Mouse (Mus musculus) E14TG2a.4 (cell line): Measurements from ENCODE around the gene Incenp.

Experiments
- CTCF ChIP-seq: conservative IDR thresholded peaks from 2 replicates; pipeline ENCODE4 v1.5.1; 2014; ENCODE audit warnings: low read length
- NANOG ChIP-seq: IDR thresholded peaks from 2 replicates; pipeline ENCODE4 v1.6.1; 2014; ENCODE audit warnings: borderline replicate concordance, low read length, mixed read lengths
- POU5F1 ChIP-seq: IDR thresholded peaks from 2 replicates; pipeline ENCODE4 v1.6.1; 2014; ENCODE audit warnings: low read length, borderline replicate concordance

DNA sequence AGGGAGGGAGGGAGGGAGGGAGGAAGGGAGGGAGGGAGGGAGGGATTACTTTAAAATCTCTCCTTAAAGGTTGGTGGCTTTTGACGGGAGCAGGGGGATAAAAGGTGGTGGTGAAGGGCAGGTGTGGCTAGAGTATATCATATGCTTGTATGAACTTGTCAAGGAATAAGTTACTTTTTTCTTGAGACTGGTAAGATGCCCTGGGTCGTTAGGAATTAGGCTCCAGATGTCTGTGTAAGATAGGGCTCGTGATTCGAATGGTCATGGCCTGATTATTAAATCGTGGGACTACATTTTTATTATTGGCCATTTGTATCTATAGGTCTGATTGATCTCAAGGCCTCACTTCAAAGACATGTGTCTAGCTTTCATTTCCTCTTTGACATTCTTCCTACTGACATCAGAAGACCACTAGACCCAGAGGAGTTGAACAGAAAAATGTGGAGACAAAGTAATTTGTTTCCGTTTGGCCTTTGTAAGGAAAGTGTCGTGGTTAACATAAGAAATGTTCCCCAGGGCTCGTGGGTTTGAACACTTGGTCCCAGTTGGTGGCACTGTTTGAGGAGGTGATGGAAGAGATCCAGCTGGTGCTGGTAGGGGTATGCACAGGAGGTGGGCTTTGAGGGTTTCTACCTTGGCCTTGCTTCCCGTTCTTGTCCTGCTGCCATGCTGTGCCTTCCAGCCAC lies 19.0 kb upstream of the Incenp start:
- no peak for TF ChIP-seq CTCF
- TF ChIP-seq POU5F1: no peak
- TF ChIP-seq NANOG: no peak
